Mouse (Mus musculus) small intestine, adult 2 months (tissue): ENCODE measurements around the gene Golm1.

Experiments used
- CTCF ChIP-seq: fragments of 200-500 bp; IDR thresholded peaks from 2 replicates; pipeline ENCODE4 v1.5.1; 2012; ENCODE audit warnings: low read depth, mild to moderate bottlenecking, control low read depth, inconsistent platforms, low read length, moderate library complexity, mixed read lengths; ENCODE audit not compliant: insufficient replicate concordance, insufficient read length; ENCODE audit errors: extremely low read depth
- POLR2A ChIP-seq: fragments of 200-500 bp; IDR thresholded peaks from 2 replicates; pipeline ENCODE4 v1.6.1; 2012; ENCODE audit warnings: low read depth, mild to moderate bottlenecking, control low read depth, inconsistent platforms, low read length, moderate library complexity

DNA sequence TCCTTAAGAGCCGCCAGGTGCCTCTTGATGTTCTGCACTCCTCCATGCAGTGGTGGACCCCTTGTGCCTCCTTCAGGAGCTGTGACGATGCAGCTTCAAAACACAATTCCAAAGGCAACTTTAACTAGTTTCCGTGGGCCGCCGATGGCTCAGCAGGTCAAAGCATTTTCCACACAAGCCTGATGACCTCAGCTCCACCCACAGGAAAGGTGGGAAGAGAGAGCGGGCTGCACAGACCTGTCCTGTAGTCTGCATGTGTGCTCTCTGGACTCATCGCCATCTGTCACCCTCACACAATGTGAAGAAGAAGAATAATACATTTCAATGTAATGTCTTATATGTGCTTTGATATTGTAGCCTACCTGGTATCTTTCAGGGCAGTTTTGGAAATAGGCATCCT lies 48.9 kb downstream of the Golm1 start:
- TF ChIP-seq CTCF = no peak
- TF ChIP-seq POLR2A = no peak
